Mouse (Mus musculus): ENCODE measurements around the gene Prrx1. TPM values are rescaled to one million over a fixed set of nuclear protein-coding genes. Genes with fewer than 3 reads are reported as not detected.

Prrx1 gene
- total RNA-seq, 2 experiments from 2014 or later, result 6.3 to 7.0 TPM

- no peak for DNase-seq (ENCODE audit: extremely low spot score in 1 of 2, low spot score in 2 of 2)
- intact Hi-C loops (cut with DNase I), result no loop called here
These were observed 32.7 kb downstream of the Prrx1 start for GRCm38 (mm10) chr1:163280842-163281122.

DNA sequence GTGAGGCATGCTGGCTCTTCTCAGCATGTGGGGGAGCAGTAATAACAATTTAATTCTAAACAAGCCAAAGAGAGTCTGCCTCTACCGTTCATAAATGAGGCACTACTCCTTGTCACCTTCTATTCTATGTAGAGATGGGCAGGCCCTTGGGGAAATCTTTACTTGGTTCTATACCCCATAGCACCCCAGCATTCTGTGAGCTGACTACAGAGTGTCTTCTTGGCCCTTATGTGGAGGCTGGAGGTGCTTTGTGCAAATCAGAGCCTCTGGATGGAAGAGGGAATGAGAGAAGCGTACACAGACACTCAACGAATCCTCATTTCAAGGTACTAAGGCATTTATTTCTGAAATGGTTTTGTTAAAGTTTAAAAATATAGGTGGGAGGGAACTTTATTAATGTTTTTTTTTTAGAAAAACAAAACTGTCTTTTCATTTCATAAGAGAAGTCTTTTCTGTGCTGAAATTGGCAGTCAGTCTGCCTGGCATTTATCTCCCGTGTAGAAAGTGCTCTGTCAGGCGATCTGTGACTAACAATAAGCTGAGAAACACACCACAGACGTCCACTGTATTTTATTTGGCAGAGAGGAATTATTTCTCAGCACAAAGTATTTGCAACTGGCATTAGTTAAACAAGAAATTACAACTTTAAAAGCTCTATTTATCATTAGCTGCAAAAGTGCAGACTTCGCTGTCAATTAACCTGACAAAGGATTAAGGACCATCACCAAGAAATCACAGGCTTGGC is 33.2 kb downstream of the Prrx1 start:
- no peak for DNase-seq (ENCODE audit: extremely low spot score in 1 of 2, low spot score in 2 of 2)
- intact Hi-C loops (cut with DNase I), result no loop called here

DNA sequence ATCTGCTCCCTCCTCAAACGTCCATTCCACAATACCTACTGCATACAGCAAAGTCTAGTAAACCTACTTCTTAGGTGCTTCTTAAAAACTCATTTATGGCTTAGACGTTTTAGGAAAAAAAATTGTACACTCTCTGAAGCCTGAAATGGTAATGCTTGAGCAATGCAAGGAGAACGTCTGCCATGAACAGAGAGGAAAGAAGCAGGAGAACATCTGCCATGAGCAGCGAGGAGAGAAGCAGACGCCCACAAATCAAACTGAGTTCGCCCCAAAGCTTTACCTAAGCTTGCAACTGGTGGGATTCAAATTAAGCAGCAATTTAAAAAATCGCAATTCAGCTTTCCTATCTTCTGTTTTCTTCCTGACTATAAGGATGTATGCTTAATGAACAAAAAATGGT is 36.4 kb downstream of the Prrx1 start:
- no peak for DNase-seq (ENCODE audit: extremely low spot score in 1 of 2, low spot score in 2 of 2)
- intact Hi-C loops (cut with DNase I), result no loop called here

- intact Hi-C loops (cut with DNase I), result no loop called here
- DNase-seq (ENCODE audit: extremely low spot score in 1 of 2, low spot score in 2 of 2), result no peak
These were observed 38.6 kb downstream of the Prrx1 start for GRCm38 (mm10) chr1:163274919-163275318.

DNA sequence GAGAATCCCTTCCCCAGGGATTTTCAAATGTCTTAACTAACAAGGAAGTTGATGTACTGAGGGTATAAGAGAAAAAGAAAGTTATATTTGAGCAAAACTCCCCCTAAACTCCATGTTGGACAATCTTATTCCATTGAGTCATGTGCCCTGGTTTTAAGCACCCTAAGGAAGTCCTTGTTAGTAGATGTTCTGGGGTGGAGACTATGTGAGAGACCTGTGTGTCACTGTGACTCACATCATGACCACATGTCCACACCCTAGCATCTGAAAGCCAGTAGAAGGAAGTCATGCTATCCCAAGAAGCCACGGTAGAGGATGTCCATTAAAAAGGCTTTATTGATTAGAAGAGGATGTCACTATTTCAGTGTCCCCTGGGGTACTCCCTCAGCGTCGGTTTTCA is 40.4 kb downstream of the Prrx1 start:
- intact Hi-C loops (cut with DNase I), result no loop called here
- no peak for DNase-seq (ENCODE audit: extremely low spot score in 1 of 2, low spot score in 2 of 2)

DNA sequence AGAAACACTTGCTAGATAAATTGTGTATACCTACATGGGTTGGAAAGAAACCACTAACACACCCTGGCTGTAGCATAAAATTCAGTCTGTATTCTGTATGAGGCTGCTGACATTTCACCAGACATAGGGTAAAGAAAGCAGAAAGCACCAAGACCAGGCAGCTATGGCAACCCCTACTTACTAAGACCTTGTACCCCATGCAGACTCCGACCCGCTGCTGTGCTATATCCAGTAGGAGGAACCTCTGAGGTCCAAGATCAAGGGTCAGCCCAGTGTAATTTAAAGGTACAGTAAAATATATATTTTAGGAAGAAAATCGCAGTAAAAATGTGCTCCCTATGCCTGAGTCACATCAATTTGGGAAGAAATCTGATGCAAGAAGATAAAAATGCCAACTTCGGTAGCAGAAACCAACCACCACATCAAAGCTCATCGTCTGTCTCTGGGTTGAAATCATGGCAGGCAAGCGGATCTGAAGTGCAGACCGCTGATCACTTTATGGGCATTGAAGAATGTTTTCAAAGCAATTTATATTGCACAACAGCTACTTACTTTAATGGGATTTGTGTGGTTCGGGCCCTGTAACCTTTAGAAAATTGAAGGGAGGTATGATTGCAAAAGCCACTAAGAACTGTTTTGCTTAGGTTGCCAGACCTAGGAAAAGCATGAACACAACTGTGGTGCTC is 46.5 kb downstream of the Prrx1 start:
- DNase-seq (ENCODE audit: extremely low spot score in 1 of 2, low spot score in 2 of 2), result no peak
- intact Hi-C loops (cut with DNase I), result no loop called here

DNA sequence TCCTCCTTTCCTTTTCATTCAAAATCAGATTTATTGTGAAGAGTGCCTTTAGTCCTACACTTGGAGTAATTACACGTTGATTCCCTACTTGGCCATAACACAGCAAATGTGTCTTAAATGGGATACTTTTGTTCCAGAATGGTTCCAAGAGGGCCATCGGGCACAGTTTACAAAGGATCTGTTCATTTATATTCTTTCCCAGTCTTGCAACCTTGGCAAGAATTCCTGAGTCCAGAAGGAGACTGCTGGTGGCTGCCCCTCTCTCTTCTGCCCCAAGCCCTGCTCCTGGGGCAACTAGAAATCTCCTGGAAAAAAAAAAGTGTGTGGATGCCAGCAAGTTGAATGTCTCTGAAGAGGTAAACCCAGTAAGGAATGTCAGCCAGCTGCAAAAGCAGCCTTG is 56.2 kb downstream of the Prrx1 start:
- intact Hi-C loops (cut with DNase I), result no loop called here
- DNase-seq (ENCODE audit: extremely low spot score in 1 of 2, low spot score in 2 of 2), result peak in 1 of 2 experiments; percentile 31

DNA sequence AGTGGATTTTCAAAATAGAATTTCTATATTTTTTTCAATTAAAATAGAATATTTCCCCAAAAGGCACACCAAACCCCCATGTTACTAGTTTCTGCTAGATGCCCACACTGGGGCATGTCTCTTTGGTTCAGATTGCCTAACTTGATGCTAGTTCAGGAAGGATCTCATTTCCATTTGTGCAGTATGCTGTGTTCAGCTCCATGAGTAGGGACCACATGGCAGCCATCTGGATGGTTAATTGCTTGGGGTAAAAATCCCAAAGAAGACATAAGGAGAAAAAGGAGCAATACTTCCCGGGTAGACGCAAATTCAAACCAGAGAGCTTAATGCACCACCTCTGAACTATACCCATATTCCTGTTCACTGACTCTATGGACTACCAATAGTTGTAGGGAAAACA is 57.6 kb downstream of the Prrx1 start:
- intact Hi-C loops (cut with DNase I), result no loop called here
- no peak for DNase-seq (ENCODE audit: extremely low spot score in 1 of 2, low spot score in 2 of 2)

GRCm38 (mm10) chr1:163252796-163253195 is 60.7 kb downstream of the Prrx1 start:
- intact Hi-C loops (cut with DNase I), result no loop called here
- no peak for DNase-seq (ENCODE audit: extremely low spot score in 1 of 2, low spot score in 2 of 2)

DNA sequence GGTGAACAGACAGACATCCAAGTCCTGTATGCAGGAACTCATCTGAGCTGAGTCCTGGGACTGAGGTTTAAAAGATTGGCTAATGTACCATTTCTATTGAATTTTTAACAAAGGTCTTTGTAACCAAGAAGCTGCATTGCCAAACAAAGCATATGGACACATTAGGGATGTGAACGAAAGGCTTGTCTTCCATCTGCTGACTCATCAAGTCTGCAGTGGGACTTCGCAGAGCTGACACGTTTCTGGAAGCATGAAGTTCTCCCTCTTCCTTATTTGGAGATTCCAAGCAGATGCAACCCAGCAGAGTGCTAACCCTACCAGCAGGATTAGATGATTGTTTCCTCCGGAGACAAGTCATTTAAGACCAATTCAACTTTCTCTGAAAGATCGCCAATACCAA is 61.2 kb downstream of the Prrx1 start:
- no peak for DNase-seq (ENCODE audit: extremely low spot score in 1 of 2, low spot score in 2 of 2)
- intact Hi-C loops (cut with DNase I), result no loop called here

DNA sequence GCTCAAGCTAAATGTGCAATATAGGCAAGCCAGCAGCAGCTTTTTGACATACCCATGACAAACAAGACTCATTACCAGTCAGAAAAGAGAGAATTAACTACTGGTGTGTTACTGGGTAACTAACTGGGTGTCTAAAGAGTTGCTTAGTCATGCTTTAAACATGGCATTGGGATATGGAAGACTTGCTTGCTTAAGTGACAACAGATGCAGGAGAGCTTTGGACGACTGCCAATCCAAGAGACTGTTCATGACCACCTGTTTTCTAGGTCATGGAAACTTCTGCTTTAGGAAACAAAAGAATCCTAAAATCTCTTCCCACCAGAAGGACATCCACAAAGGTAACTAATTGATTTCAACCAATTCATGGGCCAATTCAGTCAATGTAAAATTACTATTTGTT is 61.7 kb downstream of the Prrx1 start:
- DNase-seq (ENCODE audit: extremely low spot score in 1 of 2, low spot score in 2 of 2), result peak in 1 of 2 experiments; percentile 22
- intact Hi-C loops (cut with DNase I), result no loop called here

- DNase-seq (ENCODE audit: extremely low spot score in 1 of 2, low spot score in 2 of 2), result no peak
- intact Hi-C loops (cut with DNase I), result no loop called here
These were observed 74.6 kb downstream of the Prrx1 start for GRCm38 (mm10) chr1:163238950-163239349.

GRCm38 (mm10) chr1:163231230-163231629 is 82.3 kb downstream of the Prrx1 start:
- intact Hi-C loops (cut with DNase I), result no loop called here
- no peak for DNase-seq (ENCODE audit: extremely low spot score in 1 of 2, low spot score in 2 of 2)

GRCm38 (mm10) chr1:163226271-163226670 is 87.2 kb downstream of the Prrx1 start:
- DNase-seq (ENCODE audit: extremely low spot score in 1 of 2, low spot score in 2 of 2), result no peak
- intact Hi-C loops (cut with DNase I), result no loop called here

DNA sequence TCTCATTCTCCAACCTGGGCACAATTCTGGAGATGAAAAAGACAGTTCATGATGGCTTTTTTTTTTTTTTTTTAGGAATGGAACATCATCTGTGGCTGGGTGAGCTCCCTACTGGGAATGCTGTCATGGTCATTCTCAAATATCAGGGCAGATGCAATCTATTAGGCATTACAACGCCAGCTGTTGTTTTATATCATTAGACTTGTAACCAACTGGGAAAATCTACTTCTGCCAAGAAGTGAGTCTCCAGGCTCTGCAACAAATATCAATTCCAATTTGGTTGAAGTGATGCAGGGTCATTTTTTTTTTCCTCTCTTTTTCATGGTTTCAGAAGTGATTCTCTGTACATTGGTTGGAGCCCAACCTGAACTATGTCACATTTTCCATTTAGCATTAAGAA is 91.7 kb downstream of the Prrx1 start:
- no peak for DNase-seq (ENCODE audit: extremely low spot score in 1 of 2, low spot score in 2 of 2)
- intact Hi-C loops (cut with DNase I), result no loop called here

DNA sequence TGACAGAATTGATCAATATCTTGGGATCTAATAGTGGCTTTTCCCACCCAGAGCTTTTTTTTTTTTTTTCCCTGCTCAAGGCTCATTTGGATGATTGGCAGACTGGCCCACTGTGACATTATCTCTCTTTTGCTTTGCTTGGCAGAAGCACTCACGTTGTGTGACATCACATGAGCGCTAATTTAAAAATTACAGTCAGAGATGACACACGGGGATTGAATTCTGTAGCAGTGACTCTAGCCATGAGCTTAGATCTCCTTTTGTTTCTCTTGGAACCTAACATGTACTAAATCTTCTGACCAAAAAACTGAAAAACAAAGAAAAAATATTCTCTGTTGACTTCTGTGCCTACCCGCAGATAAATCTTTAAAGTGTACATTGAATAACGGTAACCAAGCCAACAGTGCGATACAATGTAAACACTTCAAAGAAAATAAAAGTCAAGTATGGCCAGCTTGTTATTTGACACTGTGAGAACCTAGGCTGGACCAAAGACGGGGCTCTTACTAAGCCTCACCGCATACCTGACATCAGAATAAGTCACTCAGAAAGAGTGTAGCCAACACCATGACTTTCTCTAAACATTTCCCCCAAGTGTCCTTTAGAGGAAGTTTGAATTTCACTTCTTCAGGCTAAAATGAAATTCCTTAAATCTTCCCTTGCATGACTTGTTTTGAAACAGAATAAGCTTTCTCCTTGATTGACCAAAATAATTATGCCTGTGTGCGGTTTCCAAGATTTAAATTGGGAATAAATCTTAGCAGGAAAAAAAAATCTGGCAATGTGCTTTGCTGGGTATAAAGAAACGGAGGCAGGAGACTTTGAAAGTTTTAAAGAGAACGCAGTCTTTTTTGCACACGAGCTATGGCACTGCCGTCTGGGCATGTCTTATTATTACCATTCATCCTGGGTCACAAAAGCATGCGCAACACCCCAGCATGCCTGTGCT is 104.3 kb downstream of the Prrx1 start:
- intact Hi-C loops (cut with DNase I), result no loop called here
- no peak for DNase-seq (ENCODE audit: extremely low spot score in 1 of 2, low spot score in 2 of 2)

- no peak for DNase-seq (ENCODE audit: extremely low spot score in 1 of 2, low spot score in 2 of 2)
- intact Hi-C loops (cut with DNase I), result no loop called here
These were observed 114.7 kb downstream of the Prrx1 start for GRCm38 (mm10) chr1:163198767-163199166.

DNA sequence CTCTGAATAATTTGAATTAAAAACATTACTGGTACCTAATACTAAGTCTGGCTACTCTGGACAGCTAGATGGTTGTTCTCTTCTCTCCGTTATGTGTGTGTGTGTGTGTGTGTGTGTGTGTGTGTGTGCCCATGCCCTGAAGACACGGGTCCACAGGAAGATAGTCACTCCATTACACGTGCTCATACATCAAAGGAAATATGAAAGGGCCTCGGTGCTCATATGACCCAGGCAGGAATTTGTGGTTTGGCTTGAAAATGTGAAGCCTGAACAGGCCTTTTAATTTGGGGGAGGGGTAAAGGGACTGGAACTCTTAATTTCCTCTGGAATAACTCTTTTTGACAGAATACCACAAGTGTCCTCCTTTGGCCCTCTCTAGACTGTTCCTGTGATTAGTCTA is 115.5 kb downstream of the Prrx1 start:
- no peak for DNase-seq (ENCODE audit: extremely low spot score in 1 of 2, low spot score in 2 of 2)
- intact Hi-C loops (cut with DNase I), result no loop called here
